Mouse (Mus musculus) myocyte (in vitro differentiated cells): ENCODE data around the gene Hoxd9.

Experiments used
- CEBPB ChIP-seq: IDR thresholded peaks from 2 replicates; pipeline ENCODE4 v1.6.1; 2011; ENCODE audit warnings: mild to moderate bottlenecking, moderate library complexity; ENCODE audit not compliant: poor library complexity, insufficient read depth, severe bottlenecking
- E2F4 ChIP-seq: IDR thresholded peaks from one replicate; pipeline ENCODE4 v1.6.1; 2011; ENCODE audit warnings: mild to moderate bottlenecking, control low read depth, moderate library complexity; ENCODE audit not compliant: insufficient read depth
- MAX ChIP-seq: IDR thresholded peaks from one replicate; pipeline ENCODE4 v1.6.1; 2011; ENCODE audit warnings: low read depth, mild to moderate bottlenecking, control low read depth
- MYOG ChIP-seq, 3 experiments: IDR thresholded peaks; one replicate each; pipeline ENCODE4 v1.6.1; 2011; ENCODE audit warnings: control low read depth in 2 of 3, low read depth in 2 of 3, mild to moderate bottlenecking in 2 of 3; ENCODE audit not compliant: insufficient read length in 2 of 3, control insufficient read depth in 1 of 3, insufficient read depth in 1 of 3
- POLR2A ChIP-seq: IDR thresholded peaks from one replicate; pipeline ENCODE4 v1.6.1; 2011; ENCODE audit warnings: low read depth, mild to moderate bottlenecking, control low read depth, moderate library complexity; ENCODE audit not compliant: insufficient read length
- POLR2AphosphoS2 ChIP-seq: IDR thresholded peaks from one replicate; pipeline ENCODE4 v1.6.1; 2011; ENCODE audit warnings: low read depth, control low read depth; ENCODE audit not compliant: insufficient read length
- REST ChIP-seq: IDR thresholded peaks from one replicate; pipeline ENCODE4 v1.6.1; 2011; ENCODE audit warnings: mild to moderate bottlenecking, control low read depth, moderate library complexity; ENCODE audit not compliant: insufficient read depth, insufficient read length
- SRF ChIP-seq: IDR thresholded peaks from one replicate; pipeline ENCODE4 v1.6.1; 2011; ENCODE audit warnings: low read depth; ENCODE audit not compliant: control insufficient read depth, insufficient read length
- TCF12 ChIP-seq: IDR thresholded peaks from one replicate; pipeline ENCODE4 v1.6.1; 2011; ENCODE audit warnings: mild to moderate bottlenecking, control low read depth; ENCODE audit not compliant: poor library complexity, insufficient read depth, severe bottlenecking
- USF1 ChIP-seq: IDR thresholded peaks from one replicate; pipeline ENCODE4 v1.6.1; 2011; ENCODE audit warnings: low read depth, mild to moderate bottlenecking, control low read depth, moderate library complexity

DNA sequence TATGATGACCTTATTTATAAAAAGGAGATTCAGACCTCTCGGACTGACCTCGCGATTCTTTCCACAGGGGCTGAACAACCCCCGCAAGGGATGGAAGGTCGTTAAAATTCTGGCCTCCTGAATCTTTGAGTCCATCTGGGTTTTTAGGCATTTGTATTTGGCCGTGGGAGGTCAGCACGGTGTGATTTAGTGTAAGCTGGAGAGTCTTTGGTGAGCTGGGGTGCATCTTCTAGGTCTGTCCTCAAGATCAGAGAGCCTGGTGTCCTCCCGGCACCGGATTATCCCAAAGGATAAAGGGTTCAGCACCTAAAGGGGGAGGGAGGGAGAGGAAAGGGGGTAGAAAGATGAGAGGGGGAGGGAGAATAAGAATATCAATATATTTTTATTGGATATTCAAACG lies 5.8 kb downstream of the Hoxd9 start:
- TF ChIP-seq SRF: no peak
- TF ChIP-seq POLR2A: no peak
- no peak for TF ChIP-seq MAX
- no peak for TF ChIP-seq E2F4
- no peak for TF ChIP-seq CEBPB
- no peak for TF ChIP-seq POLR2AphosphoS2
- no peak for TF ChIP-seq TCF12
- no peak for TF ChIP-seq REST
- TF ChIP-seq MYOG (IDR thresholded peaks at IDR 0.05; ENCODE audit: control insufficient read depth in 1 of 3, insufficient read depth in 1 of 3, insufficient read length in 2 of 3, low read depth in 2 of 3): no peak
- no peak for TF ChIP-seq USF1
